Mouse (Mus musculus) lung, embryonic 14.5 days (tissue): ENCODE results near the gene Ropn1l. TPM values are rescaled to one million over a fixed set of nuclear protein-coding genes. Genes with fewer than 3 reads are reported as not detected.

Source experiments
- ATAC-seq: fragments of 200-750 bp; cut with Nextera tagmentation; 2 replicates; pipeline ENCODE4 v1.8.0; 2017; ENCODE audit warnings: mild to moderate bottlenecking, moderate TSS enrichment, moderate library complexity; ENCODE audit not compliant: insufficient read depth
- DNase-seq: peaks from one replicate; pipeline ENCODE4 v3.0.0-alpha.2; 2015
- H3K27ac ChIP-seq: fragments of 300-500 bp; sonication (generic); 2 replicates; pipeline ENCODE4 v1.5.1; 2014; ENCODE audit warnings: low read depth, mild to moderate bottlenecking, moderate library complexity
- H3K27me3 ChIP-seq: fragments of 300-500 bp; sonication (generic); 2 replicates; pipeline ENCODE4 v1.6.1; 2014; ENCODE audit warnings: low read length, control low read depth; ENCODE audit not compliant: insufficient read depth
- H3K36me3 ChIP-seq: fragments of 300-500 bp; sonication (generic); 2 replicates; pipeline ENCODE4 v1.6.1; 2014; ENCODE audit warnings: control low read depth; ENCODE audit not compliant: insufficient read depth
- H3K4me1 ChIP-seq: fragments of 300-500 bp; sonication (generic); 2 replicates; pipeline ENCODE4 v1.6.1; 2014; ENCODE audit warnings: antibody characterized with exemption, control low read depth; ENCODE audit not compliant: insufficient read depth
- H3K4me2 ChIP-seq: fragments of 300-500 bp; sonication (generic); 2 replicates; pipeline ENCODE4 v1.6.1; 2014; ENCODE audit warnings: mild to moderate bottlenecking
- H3K4me3 ChIP-seq: fragments of 300-500 bp; sonication (generic); 2 replicates; pipeline ENCODE4 v1.5.1; 2014; ENCODE audit warnings: low read depth, low read length
- H3K9ac ChIP-seq: fragments of 300-500 bp; sonication (generic); 2 replicates; pipeline ENCODE4 v1.6.1; 2014
- H3K9me3 ChIP-seq: fragments of 300-500 bp; sonication (generic); 2 replicates; pipeline ENCODE4 v1.6.1; 2016; ENCODE audit warnings: low read depth, low read length, control low read depth
- CTCF ChIP-seq: IDR thresholded peaks from 2 replicates; pipeline ENCODE4 v1.5.1; 2016; ENCODE audit warnings: antibody characterized with exemption, low read depth
- WGBS: fragments of 180-500 bp; shearing (Covaris S2); extraction: QIAGEN DNeasy Blood & Tissue Kit; methylation state at CpG from one replicate; pipeline ENCODE4 v1.1.7; 2014; 5-methylcytosine and 5-hydroxymethylcytosine counted together
- polyA plus RNA-seq: library from polyadenylated mRNA; unstranded; fragments of >200 nt; fragmentation: Nextera tagmentation; extraction: Ambion mirVana; gene quantifications from 2 replicates; pipeline ENCODE4 v1.2.1, GENCODE M21; 2014

The Ropn1l gene
- polyA plus RNA-seq = 2.3 and 2.6 TPM in 2 replicates

GRCm38 (mm10) chr15:31453098-31453916, at the start of gene Ropn1l:
Ropn1l (minus strand) TSS chr15:31453737.
- Histone ChIP-seq H3K27me3 (no peaks in the 10 kb centered on the region), H3K4me1 (0 out of 2 replicates have a peak, but pooled peaks cover 2% of the 10 kb centered on the region), H3K4me2 (peak within 1 kb of the TSS; percentile 78), H3K27ac (peak within 1 kb of the TSS; percentile 84), H3K9ac (peak within 1 kb of the TSS; percentile 56), H3K4me3 (peak within 1 kb of the TSS; percentile 60), H3K36me3 (peaks cover 18% of the 10 kb centered on the region), H3K9me3 (no peaks in the 10 kb centered on the region)
- no peak for TF ChIP-seq CTCF
- ATAC-seq = peak; percentile 96
- DNase-seq = peak; percentile 98
- under 1% methylated on average over 54 of the region's 57 CpGs for WGBS

GRCm38 (mm10) chr15:31502996-31503395, 49.5 kb upstream of the Ropn1l start:
- Histone ChIP-seq H3K27ac (no peak overlapping the region), H3K9me3 (no peaks in the 10 kb centered on the region), H3K27me3 (no peaks in the 10 kb centered on the region), H3K9ac (no peak overlapping the region), H3K4me2 (no peak overlapping the region), H3K36me3 (peaks cover 23% of the 10 kb centered on the region), H3K4me1 (no peaks in the 10 kb centered on the region), H3K4me3 (no peak overlapping the region)
- TF ChIP-seq CTCF = no peak
- ATAC-seq (no peak), DNase-seq (no peak)
- 88% methylated on average over 4 of the region's 4 CpGs for WGBS

- ATAC-seq = no peak
These were observed 48.8 kb upstream of the Ropn1l start for GRCm38 (mm10) chr15:31502313-31502712.

GRCm38 (mm10) chr15:31494803-31495202, 41.3 kb upstream of the Ropn1l start:
- WGBS = 85% methylated on average over 9 of the region's 9 CpGs
- DNase-seq (no peak), ATAC-seq (no peak)
- Histone ChIP-seq H3K27me3 (no peaks in the 10 kb centered on the region), H3K36me3 (peaks cover 64% of the 10 kb centered on the region), H3K4me3 (no peak overlapping the region), H3K4me1 (no peaks in the 10 kb centered on the region), H3K27ac (no peak overlapping the region), H3K9me3 (no peaks in the 10 kb centered on the region), H3K9ac (no peak overlapping the region), H3K4me2 (no peak overlapping the region)
- TF ChIP-seq CTCF = no peak

More at GRCm38 (mm10) chr15:31502313-31502712, 48.8 kb upstream of the Ropn1l start:
- no peak overlapping the region for H3K9ac ChIP-seq
- WGBS = 96% methylated on average over 1 of the region's 1 CpGs
- no peaks in the 10 kb centered on the region for H3K27me3 ChIP-seq
- no peaks in the 10 kb centered on the region for H3K4me1 ChIP-seq
- peaks cover 29% of the 10 kb centered on the region for H3K36me3 ChIP-seq
- DNase-seq = no peak
- H3K9me3 ChIP-seq = no peaks in the 10 kb centered on the region
- TF ChIP-seq CTCF = no peak
- H3K27ac ChIP-seq = no peak overlapping the region
- H3K4me2 ChIP-seq = no peak overlapping the region
- no peak overlapping the region for H3K4me3 ChIP-seq

DNA sequence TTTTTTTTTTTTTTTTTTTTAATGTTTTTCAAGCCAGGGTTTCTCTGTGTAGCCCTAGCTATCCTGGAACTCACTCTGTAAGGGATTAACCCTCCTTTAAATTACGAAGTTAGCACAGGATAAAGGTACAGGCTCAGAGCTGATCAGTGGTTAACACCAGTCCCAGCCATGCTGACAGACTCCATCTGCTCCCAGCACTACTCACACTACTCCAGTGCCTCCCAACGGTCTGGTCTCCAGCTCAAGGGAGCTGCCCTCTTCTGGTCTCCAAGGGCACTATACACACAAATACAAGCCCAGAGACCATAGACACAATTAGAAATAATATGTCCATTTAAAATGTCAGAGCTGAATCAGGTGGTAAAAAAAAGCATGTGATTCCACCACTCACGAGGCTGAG, 40.8 kb upstream of the Ropn1l start:
- no peak overlapping the region for H3K9ac ChIP-seq
- WGBS = 75% methylated on average over 3 of the region's 3 CpGs
- H3K27ac ChIP-seq = no peak overlapping the region
- H3K27me3 ChIP-seq = no peaks in the 10 kb centered on the region
- no peak for TF ChIP-seq CTCF
- no peaks in the 10 kb centered on the region for H3K4me1 ChIP-seq
- peaks cover 68% of the 10 kb centered on the region for H3K36me3 ChIP-seq
- DNase-seq (no peak), ATAC-seq (no peak)
- no peak overlapping the region for H3K4me2 ChIP-seq
- H3K9me3 ChIP-seq = no peaks in the 10 kb centered on the region
- no peak overlapping the region for H3K4me3 ChIP-seq

DNA sequence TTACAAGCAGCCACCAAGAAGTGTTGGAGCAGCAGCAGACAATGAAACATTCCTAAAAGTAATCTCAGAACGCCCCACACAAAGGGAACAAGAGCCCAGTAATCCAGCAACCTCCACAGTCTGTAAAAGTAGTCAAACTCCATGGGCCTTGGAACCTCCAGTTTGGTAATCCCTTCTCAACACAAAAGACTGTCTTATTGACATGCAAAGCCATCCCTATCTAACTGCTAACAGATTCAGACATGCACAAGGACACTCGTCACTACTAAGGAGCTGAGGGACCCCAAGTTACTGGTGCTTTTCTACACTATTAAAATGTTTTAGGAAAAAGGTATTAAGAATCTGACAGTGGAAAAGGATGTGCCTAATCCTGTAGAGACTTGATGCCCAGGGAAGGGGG, 33.9 kb upstream of the Ropn1l start:
- DNase-seq = no peak
- Histone ChIP-seq H3K27ac (no peak overlapping the region), H3K9ac (no peak overlapping the region), H3K4me1 (no peaks in the 10 kb centered on the region), H3K4me3 (no peak overlapping the region), H3K27me3 (no peaks in the 10 kb centered on the region), H3K36me3 (peaks cover 63% of the 10 kb centered on the region), H3K4me2 (no peak overlapping the region), H3K9me3 (no peaks in the 10 kb centered on the region)
- no peak for ATAC-seq
- TF ChIP-seq CTCF = no peak
- WGBS = 88% methylated on average over 2 of the region's 2 CpGs

DNA sequence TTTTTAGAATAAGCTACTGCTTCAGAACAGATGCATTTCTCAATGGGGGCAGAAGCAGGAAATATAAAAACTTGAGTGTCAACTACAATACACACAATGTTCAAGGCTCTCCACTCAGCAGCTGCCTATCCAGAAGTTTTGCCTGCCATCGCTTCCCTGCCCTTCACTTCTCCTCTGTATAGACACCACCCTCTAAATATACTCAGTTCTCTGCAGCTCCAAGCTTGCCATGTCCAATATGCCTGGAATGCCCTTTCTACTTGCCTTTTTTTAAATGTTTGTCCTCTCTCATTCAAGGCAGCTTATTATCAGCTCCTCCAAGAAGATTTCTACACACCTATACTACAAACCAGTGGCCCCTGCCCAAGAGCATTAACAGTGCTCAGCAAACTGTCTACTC, 23.1 kb upstream of the Ropn1l start:
- H3K9me3 ChIP-seq = no peaks in the 10 kb centered on the region
- 76% methylated on average over 1 of the region's 1 CpGs for WGBS
- H3K9ac ChIP-seq = no peak overlapping the region
- no peak for DNase-seq
- no peaks in the 10 kb centered on the region for H3K27me3 ChIP-seq
- ATAC-seq = no peak
- H3K27ac ChIP-seq = no peak overlapping the region
- no peak overlapping the region for H3K4me3 ChIP-seq
- H3K4me2 ChIP-seq = no peak overlapping the region
- no peaks in the 10 kb centered on the region for H3K4me1 ChIP-seq
- TF ChIP-seq CTCF = no peak
- H3K36me3 ChIP-seq = peaks cover 65% of the 10 kb centered on the region
